Mouse (Mus musculus): Measurements from ENCODE around the gene Bcl6. TPM values are rescaled to one million over a fixed set of nuclear protein-coding genes. Genes with fewer than 3 reads are reported as not detected.

Bcl6 gene
- polyA plus RNA-seq, 1 experiment from 2014 or later, result 33.3 TPM

GRCm38 (mm10) chr16:23977732-23978131, 10.9 kb downstream of the Bcl6 start:
- TF ChIP-seq CTCF (IDR thresholded peaks at IDR 0.05), result no peak

GRCm38 (mm10) chr16:23976196-23976595, 12.5 kb downstream of the Bcl6 start:
- in situ Hi-C loops (cut with MboI; ENCODE audit: low pct_unique_long_range_greater_than_20kb), result loop anchor here (25.0 kb wide), 1 partner anchor 711 kb away; no protein-coding TSS in a partner anchor
- DNase-seq (ENCODE audit: low read depth, low spot score) (no peak), ATAC-seq (no peak)
- ChIA-PET CTCF (no interaction called here), POLR2A (no interaction called here)
- H3K27me3 ChIP-seq, result no peaks in the 10 kb centered on the region
- no peak for TF ChIP-seq CTCF (IDR thresholded peaks at IDR 0.05)

More at GRCm38 (mm10) chr16:23977732-23978131, 10.9 kb downstream of the Bcl6 start:
- peak; percentile 51 for ATAC-seq
- POLR2A ChIA-PET, result no interaction called here
- in situ Hi-C loops (cut with MboI; ENCODE audit: low pct_unique_long_range_greater_than_20kb), result loop anchor here (25.0 kb wide), 1 partner anchor 710 kb away; no protein-coding TSS in a partner anchor
- no peaks in the 10 kb centered on the region for H3K27me3 ChIP-seq
- DNase-seq (ENCODE audit: low read depth, low spot score), result no peak
- CTCF ChIA-PET, result interaction anchor here (0.7 kb wide), 1 partner anchor 10 kb away, joined by 3 read pairs; no protein-coding TSS in a partner anchor

- no peaks in the 10 kb centered on the region for H3K27me3 ChIP-seq
- no peak for ATAC-seq
- no peak for TF ChIP-seq CTCF (IDR thresholded peaks at IDR 0.05)
- ChIA-PET CTCF (interaction anchor here (0.8 kb wide), 1 partner anchor 10 kb away, joined by 3 read pairs; no protein-coding TSS in a partner anchor), POLR2A (no interaction called here)
- DNase-seq (ENCODE audit: low read depth, low spot score), result no peak
- in situ Hi-C loops (cut with MboI; ENCODE audit: low pct_unique_long_range_greater_than_20kb), result no loop called here
Measured at GRCm38 (mm10) chr16:23973635-23974367, 14.9 kb downstream of the Bcl6 start.

GRCm38 (mm10) chr16:23972901-23973300, 15.8 kb downstream of the Bcl6 start:
- ChIA-PET CTCF (no interaction called here), POLR2A (no interaction called here)
- H3K27me3 ChIP-seq, result no peaks in the 10 kb centered on the region
- DNase-seq (ENCODE audit: low read depth, low spot score), result no peak
- no peak for TF ChIP-seq CTCF (IDR thresholded peaks at IDR 0.05)
- ATAC-seq, result no peak
- in situ Hi-C loops (cut with MboI; ENCODE audit: low pct_unique_long_range_greater_than_20kb), result no loop called here

GRCm38 (mm10) chr16:23972126-23972740, 16.4 kb downstream of the Bcl6 start:
- in situ Hi-C loops (cut with MboI; ENCODE audit: low pct_unique_long_range_greater_than_20kb), result no loop called here
- CTCF ChIA-PET, result no interaction called here
- DNase-seq (ENCODE audit: low read depth, low spot score) (no peak), ATAC-seq (no peak)
- no peaks in the 10 kb centered on the region for H3K27me3 ChIP-seq
- no peak for TF ChIP-seq CTCF (IDR thresholded peaks at IDR 0.05)
- POLR2A ChIA-PET, result no interaction called here

GRCm38 (mm10) chr16:23969919-23970318, 18.7 kb downstream of the Bcl6 start:
- TF ChIP-seq CTCF (IDR thresholded peaks at IDR 0.05), result no peak
- ATAC-seq (no peak), DNase-seq (ENCODE audit: low read depth, low spot score) (no peak)
- in situ Hi-C loops (cut with MboI; ENCODE audit: low pct_unique_long_range_greater_than_20kb), result no loop called here
- ChIA-PET CTCF (no interaction called here), POLR2A (no interaction called here)
- no peaks in the 10 kb centered on the region for H3K27me3 ChIP-seq

- DNase-seq (ENCODE audit: low read depth, low spot score) (no peak), ATAC-seq (no peak)
- POLR2A ChIA-PET, result interaction anchor here (1.2 kb wide), 1 partner anchor 16 kb away, joined by 3 read pairs; no protein-coding TSS in a partner anchor
- CTCF ChIA-PET, result no interaction called here
- in situ Hi-C loops (cut with MboI; ENCODE audit: low pct_unique_long_range_greater_than_20kb), result no loop called here
- no peak for TF ChIP-seq CTCF (IDR thresholded peaks at IDR 0.05)
- H3K27me3 ChIP-seq, result no peaks in the 10 kb centered on the region
Measured at GRCm38 (mm10) chr16:23968888-23969287, 19.8 kb downstream of the Bcl6 start.

GRCm38 (mm10) chr16:23967301-23967700, 21.4 kb downstream of the Bcl6 start:
- no peak for TF ChIP-seq CTCF (IDR thresholded peaks at IDR 0.05)
- no peak for DNase-seq (ENCODE audit: low read depth, low spot score)
- POLR2A ChIA-PET, result no interaction called here
- in situ Hi-C loops (cut with MboI; ENCODE audit: low pct_unique_long_range_greater_than_20kb), result no loop called here
- no peaks in the 10 kb centered on the region for H3K27me3 ChIP-seq
- no peak for ATAC-seq
- CTCF ChIA-PET, result interaction anchor here (1.1 kb wide), 1 partner anchor 11 kb away, joined by 3 read pairs; no protein-coding TSS in a partner anchor

- H3K27me3 ChIP-seq, result no peaks in the 10 kb centered on the region
- ChIA-PET CTCF (no interaction called here), POLR2A (no interaction called here)
- ATAC-seq (no peak), DNase-seq (ENCODE audit: low read depth, low spot score) (no peak)
- in situ Hi-C loops (cut with MboI; ENCODE audit: low pct_unique_long_range_greater_than_20kb), result no loop called here
- no peak for TF ChIP-seq CTCF (IDR thresholded peaks at IDR 0.05)
Measured at GRCm38 (mm10) chr16:23966066-23966465, 22.6 kb downstream of the Bcl6 start.

- POLR2A ChIA-PET, result no interaction called here
- no peak for ATAC-seq
Measured at GRCm38 (mm10) chr16:23964706-23965367, 23.8 kb downstream of the Bcl6 start.

More at GRCm38 (mm10) chr16:23964706-23965367, 23.8 kb downstream of the Bcl6 start:
- no peaks in the 10 kb centered on the region for H3K27me3 ChIP-seq
- in situ Hi-C loops (cut with MboI; ENCODE audit: low pct_unique_long_range_greater_than_20kb), result no loop called here
- TF ChIP-seq CTCF (IDR thresholded peaks at IDR 0.05), result no peak
- DNase-seq (ENCODE audit: low read depth, low spot score), result no peak
- CTCF ChIA-PET, result interaction anchor here (1.0 to 1.3 kb wide), 3 partner anchors 11 to 1098 kb away, joined by 3 to 4 read pairs (median 3); no protein-coding TSS in a partner anchor
